Mouse (Mus musculus) macrophage (primary cell): ENCODE results near the gene 2010111I01Rik. TPM values are rescaled to one million over a fixed set of nuclear protein-coding genes. Genes with fewer than 3 reads are reported as not detected.

Experiments used
- polyA plus RNA-seq: library from polyadenylated mRNA; stranded (reverse); fragments of 250-400 nt; gene quantifications from 3 replicates; pipeline ENCODE4 v1.2.4, GENCODE M21; 2018; ENCODE audit warnings: inconsistent platforms

Gene 2010111I01Rik
- polyA plus RNA-seq, 1 experiment from 2014 or later, result 59.3 TPM

Other genes starting within 250 kb of the 2010111I01Rik start
- gene Platr25, start 204.2 kb upstream of the 2010111I01Rik start, polyA plus RNA-seq, result 3.9 to 12.8 TPM (median 10.8 TPM) in 3 replicates
- 1.8 to 5.2 TPM (median 2.6 TPM) in 3 replicates for gene Gm5141, start 179.1 kb upstream of the 2010111I01Rik start, polyA plus RNA-seq
- not detected in 3 replicates for gene Fbp2, start 106.5 kb upstream of the 2010111I01Rik start, polyA plus RNA-seq
- gene Fbp1, start 76.6 kb upstream of the 2010111I01Rik start, polyA plus RNA-seq, result 0.13 TPM in 1 of 3 replicates, not detected in the others